Mouse (Mus musculus) lung, postnatal 0 days (tissue): ENCODE data around the gene Rbfox1.

Source experiments
- CTCF ChIP-seq: IDR thresholded peaks from 2 replicates; pipeline ENCODE4 v1.5.1; 2016; ENCODE audit warnings: antibody characterized with exemption, mild to moderate bottlenecking
- EP300 ChIP-seq: IDR thresholded peaks from 2 replicates; pipeline ENCODE4 v1.6.1; 2016; ENCODE audit warnings: antibody characterized with exemption, mild to moderate bottlenecking, control low read depth

DNA sequence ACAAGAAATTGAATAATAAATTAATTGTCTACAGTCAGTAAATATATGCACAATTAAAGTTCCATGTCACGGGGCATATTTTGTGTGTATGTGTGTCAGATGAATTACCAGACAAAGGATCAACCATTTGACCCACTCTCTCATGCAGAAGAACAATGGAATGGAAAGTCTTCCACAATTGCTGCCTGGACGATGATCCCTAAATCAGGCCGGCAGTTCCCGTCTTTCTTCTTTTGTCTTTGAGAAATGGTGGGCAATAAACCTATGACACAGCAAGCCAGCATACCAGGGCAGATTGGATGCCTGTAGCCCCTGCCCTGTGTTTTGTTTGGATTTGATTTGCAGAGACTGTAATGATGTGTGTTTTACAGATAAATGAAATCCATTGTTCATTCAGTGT is 362.4 kb downstream of the Rbfox1 start:
- TF ChIP-seq CTCF (no peak), EP300 (no peak)
